Mouse (Mus musculus) liver, embryonic 12.5 days (tissue): ENCODE measurements around the gene Angpt4. TPM values are rescaled to one million over a fixed set of nuclear protein-coding genes. Genes with fewer than 3 reads are reported as not detected.
A peak's percentile ranks its signal among the peaks of the same experiment; 100 is the strongest.

Source experiments
- ATAC-seq: fragments of 200-750 bp; cut with Nextera tagmentation; 2 replicates; pipeline ENCODE4 v1.8.0; 2017; ENCODE audit warnings: moderate number of reproducible peaks, mild to moderate bottlenecking, moderate library complexity
- H3K27ac ChIP-seq: fragments of 300-500 bp; sonication (generic); 2 replicates; pipeline ENCODE4 v1.5.1; 2016; ENCODE audit warnings: mild to moderate bottlenecking
- H3K27me3 ChIP-seq: fragments of 300-500 bp; sonication (generic); replicated peaks from 2 replicates; pipeline ENCODE4 v1.6.1; 2016; ENCODE audit warnings: mild to moderate bottlenecking, moderate library complexity
- H3K36me3 ChIP-seq: fragments of 300-500 bp; sonication (generic); 2 replicates; pipeline ENCODE4 v1.6.1; 2016; ENCODE audit warnings: mild to moderate bottlenecking, moderate library complexity
- H3K4me1 ChIP-seq: fragments of 300-500 bp; sonication (generic); 2 replicates; pipeline ENCODE4 v1.6.1; 2016
- H3K4me2 ChIP-seq: fragments of 300-500 bp; sonication (generic); 2 replicates; pipeline ENCODE4 v1.6.1; 2016; ENCODE audit warnings: mild to moderate bottlenecking, moderate library complexity
- H3K4me3 ChIP-seq: fragments of 300-500 bp; sonication (generic); 2 replicates; pipeline ENCODE4 v1.5.1; 2016; ENCODE audit warnings: mild to moderate bottlenecking, moderate library complexity
- H3K9ac ChIP-seq: fragments of 300-500 bp; sonication (generic); 2 replicates; pipeline ENCODE4 v1.6.1; 2016; ENCODE audit warnings: mild to moderate bottlenecking, moderate library complexity
- H3K9me3 ChIP-seq: fragments of 300-500 bp; sonication (generic); replicated peaks from 2 replicates; pipeline ENCODE4 v1.6.1; 2016; ENCODE audit warnings: mild to moderate bottlenecking, moderate library complexity
- WGBS: fragments of 180-500 bp; shearing (Covaris S2); methylation state at CpG from one replicate; pipeline ENCODE4 v1.1.7; 2016; ENCODE audit not compliant: insufficient replicate concordance; 5-methylcytosine and 5-hydroxymethylcytosine counted together
- microRNA counts: library from miRNA; unstranded; fragments of <30 nt; microRNA quantifications from one replicate; lab custom pipeline; 2017
- microRNA-seq: library from miRNA; unstranded; fragments of <30 nt; microRNA quantifications from one replicate; pipeline ENCODE4, GENCODE M21; 2017
- polyA plus RNA-seq: library from polyadenylated mRNA; unstranded; fragments of >200 nt; fragmentation: Nextera tagmentation; extraction: Ambion mirVana; gene quantifications from 2 replicates; pipeline ENCODE4 v1.2.1, GENCODE M21; 2016

Gene Angpt4
- polyA plus RNA-seq, 1 experiment from 2014 or later, result 0.05 TPM

DNA sequence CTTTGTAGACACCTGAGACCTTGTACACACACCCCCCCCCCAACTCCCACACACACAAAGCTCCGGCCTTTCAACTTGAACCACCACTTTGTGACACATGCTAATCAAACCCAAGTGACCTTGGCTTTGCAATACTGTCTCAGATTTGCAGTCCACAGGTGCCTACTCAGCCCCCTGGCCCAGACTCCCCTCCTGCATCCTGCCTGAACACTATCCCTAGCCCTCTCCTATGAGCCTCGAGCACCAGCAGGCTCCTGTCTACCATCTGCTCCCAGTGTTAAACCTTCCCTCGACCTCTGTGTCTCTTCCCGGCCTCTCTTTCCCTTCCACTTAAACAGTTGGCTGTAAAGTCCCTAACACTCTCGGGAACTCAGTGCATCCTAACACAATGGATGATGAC is 80.4 kb downstream of the Angpt4 start:
- WGBS, result 37% methylated on average over 5 of the region's 5 CpGs
- H3K9me3 ChIP-seq, result no peaks in the 10 kb centered on the region
- no peak for ATAC-seq
- H3K27ac ChIP-seq, result no peak overlapping the region
- no peaks in the 10 kb centered on the region for H3K36me3 ChIP-seq
- no peak overlapping the region for H3K4me3 ChIP-seq
- peaks cover 10% of the 10 kb centered on the region for H3K4me1 ChIP-seq
- no peak overlapping the region for H3K4me2 ChIP-seq
- H3K27me3 ChIP-seq, result peaks cover 67% of the 10 kb centered on the region
- H3K9ac ChIP-seq, result no peak overlapping the region

DNA sequence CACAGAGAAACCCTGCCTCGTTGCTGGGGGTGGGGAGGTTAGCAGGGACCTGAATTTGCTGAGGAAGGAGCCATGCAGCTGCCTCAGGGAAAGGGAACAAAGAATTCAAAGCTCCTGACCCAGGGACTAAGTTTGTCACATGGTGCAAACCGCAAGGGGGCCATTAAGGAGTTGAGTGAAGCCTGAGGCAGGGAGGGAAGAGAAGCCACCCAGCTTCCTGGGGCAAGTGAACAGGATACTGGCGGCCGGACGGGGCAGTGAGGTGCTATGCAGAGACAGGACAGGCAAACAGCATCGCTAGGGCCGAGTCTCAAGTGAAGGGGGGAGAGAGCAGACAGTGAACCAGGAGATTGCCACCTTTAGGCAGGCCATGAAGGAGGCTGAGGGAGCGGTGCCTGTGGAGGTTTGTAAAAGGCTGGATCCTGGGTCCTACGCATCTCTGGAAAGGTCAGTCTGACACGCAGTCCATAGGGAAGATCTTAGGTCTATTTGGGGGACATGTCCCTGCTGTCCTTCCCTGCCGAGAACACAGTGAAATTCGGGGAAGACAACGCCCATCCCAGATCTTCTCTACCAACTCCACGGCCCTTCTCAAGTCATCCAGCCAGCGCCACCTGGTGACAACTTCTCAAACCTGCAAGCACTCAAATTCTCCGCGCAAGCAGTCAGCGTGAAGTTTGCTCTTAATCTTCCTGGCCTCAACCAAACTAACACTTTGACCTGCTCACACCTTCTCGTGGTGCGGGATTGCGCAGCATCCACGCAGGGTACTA is 83.5 kb downstream of the Angpt4 start:
- H3K9ac ChIP-seq, result no peak overlapping the region
- H3K4me2 ChIP-seq, result peak overlapping the region; percentile 45
- H3K4me1 ChIP-seq, result peaks cover 39% of the 10 kb centered on the region
- H3K27ac ChIP-seq, result no peak overlapping the region
- no peaks in the 10 kb centered on the region for H3K9me3 ChIP-seq
- 2% methylated on average over 22 of the region's 22 CpGs for WGBS
- H3K36me3 ChIP-seq, result no peaks in the 10 kb centered on the region
- no peak overlapping the region for H3K4me3 ChIP-seq
- ATAC-seq, result no peak
- peaks cover 80% of the 10 kb centered on the region for H3K27me3 ChIP-seq

MicroRNAs encoded within 50 kb of the gene (microRNA counts, 519-probe panel; counts per million panel counts)
- 582 counts per million, percentile 70 among the panel's probes with 10 or more counts for microRNA mmu-miR-1953 (lab: Ali Mortazavi, UCI)

Small RNA genes lying within 50 kb of the gene (microRNA-seq; reads per million reads assigned to microRNA genes)
- 1.8 reads per million for gene Mir1953

Other genes starting within 250 kb of the Angpt4 start
- gene Rad21l, start 242.7 kb upstream of the Angpt4 start, polyA plus RNA-seq, result not detected in 2 replicates
- gene Tmem74b, start 209.2 kb upstream of the Angpt4 start, polyA plus RNA-seq, result 0.11 and 0.30 TPM in 2 replicates
- 47.3 and 54.6 TPM in 2 replicates for gene Psmf1, start 167.0 kb upstream of the Angpt4 start, polyA plus RNA-seq
- gene Rspo4, start 68.3 kb upstream of the Angpt4 start, polyA plus RNA-seq, result 0.11 TPM in 1 of 2 replicates, not detected in the other
- 11.1 and 11.8 TPM in 2 replicates for gene Fam110a, start 69.0 kb downstream of the Angpt4 start, polyA plus RNA-seq
- gene Slc52a3, start 85.3 kb downstream of the Angpt4 start, polyA plus RNA-seq, result 1.3 and 1.9 TPM in 2 replicates
- not detected in 2 replicates for gene Scrt2, start 170.3 kb downstream of the Angpt4 start, polyA plus RNA-seq
- 23.1 and 27.2 TPM in 2 replicates for gene Srxn1, start 194.3 kb downstream of the Angpt4 start, polyA plus RNA-seq
- gene Tcf15, start 232.4 kb downstream of the Angpt4 start, polyA plus RNA-seq, result 0.42 and 0.94 TPM in 2 replicates